Comparison of ENCODE assay signal across 11 mouse cellular contexts in genomic region chr4:81483159-81483558, GRCm38 (mm10). TPM values are rescaled to one million over a fixed set of nuclear protein-coding genes. Genes with fewer than 3 reads are reported as not detected.
DNase-seq lines count a peak whose midpoint lies in the region; ATAC-seq and TF ChIP-seq lines count a peak whose summit lies in the region.
"Had no signal": no experiment of that assay in that cellular context is flagged by ENCODE, and none has a peak within 500 bp of the region (broad histone marks: within the 10 kb centered on the region; RNA-seq: fewer than 3 reads in every experiment).

No protein-coding gene starts in this region.

- no peak for TF ChIP-seq CTCF in heart, adult 2 months (IDR thresholded peaks at IDR 0.05)

- 0 out of 2 replicates have a peak, but pooled peaks cover 4% of the 10 kb centered on the region for H3K4me1 ChIP-seq in embryonic facial prominence, embryonic 14.5 days (ENCODE audit: control insufficient read depth, insufficient read depth, low read length)
- no peaks in the 10 kb centered on the region for H3K4me1 ChIP-seq in heart, adult 2 months (ENCODE audit: control insufficient read depth, insufficient read depth, low read length)
- H3K4me1 ChIP-seq: liver, embryonic 15.5 days had no signal

- TF ChIP-seq POLR2A in heart, adult 2 months (IDR thresholded peaks at IDR 0.05; ENCODE audit: insufficient read depth, low read depth, low read length): no peak

- WGBS in embryonic facial prominence, embryonic 14.5 days: 12% methylated on average over 6 of the region's 6 CpGs
- WGBS in heart, adult 2 months: 28% methylated on average over 6 of the region's 6 CpGs

- H3K79me2 ChIP-seq in heart, adult 2 months (replicated peaks; ENCODE audit: control insufficient read depth, insufficient read depth, low read length): no peaks in the 10 kb centered on the region

- peak; percentile 41; the same call in 1 of the 2 replicates for ATAC-seq in embryonic facial prominence, embryonic 14.5 days (ENCODE audit: low read depth)

- H3K27ac ChIP-seq in embryonic facial prominence, embryonic 14.5 days (replicated peaks; ENCODE audit: low read depth, low read length): 0 out of 2 replicates have a peak overlapping the region, but pooled peaks have one; percentile 16
- no peak overlapping the region; the same call in 1 of the 2 replicates for H3K27ac ChIP-seq in heart, adult 2 months
- H3K27ac ChIP-seq: liver, embryonic 15.5 days had no signal

- no peak overlapping the region for H3K9ac ChIP-seq in embryonic facial prominence, embryonic 14.5 days (ENCODE audit: low read depth, low read length)
- no peak overlapping the region for H3K9ac ChIP-seq in heart, adult 2 months (ENCODE audit: low read depth, low read length)
- H3K9ac ChIP-seq: liver, embryonic 15.5 days had no signal

- no peaks in the 10 kb centered on the region for H3K9me3 ChIP-seq in embryonic facial prominence, embryonic 14.5 days (ENCODE audit: control insufficient read depth, low read length)
- H3K9me3 ChIP-seq: liver, embryonic 15.5 days had no signal

- H3K27me3 ChIP-seq in embryonic facial prominence, embryonic 14.5 days (replicated peaks; ENCODE audit: control insufficient read depth, insufficient read depth, low read length): no peaks in the 10 kb centered on the region
- H3K27me3 ChIP-seq in heart, adult 2 months (ENCODE audit: control insufficient read depth, insufficient read depth, low read length): no peaks in the 10 kb centered on the region
- H3K27me3 ChIP-seq: liver, embryonic 15.5 days had no signal

- no peak for TF ChIP-seq EP300 in heart, adult 2 months (IDR thresholded peaks at IDR 0.05; ENCODE audit: insufficient read depth, low read depth, low read length)

- H3K36me3 ChIP-seq in embryonic facial prominence, embryonic 14.5 days (ENCODE audit: control insufficient read depth, insufficient read depth, low read length): no peaks in the 10 kb centered on the region
- H3K36me3 ChIP-seq in heart, adult 2 months (ENCODE audit: control insufficient read depth, insufficient read depth, low read length): no peaks in the 10 kb centered on the region
- H3K36me3 ChIP-seq: liver, embryonic 15.5 days had no signal

- intact Hi-C loops in heart, adult 2 months (cut with DNase I): no loop called here
- intact Hi-C loops in left cerebral cortex, postnatal 10 days (cut with DNase I): no loop called here

- peak; percentile 27 to 37 for DNase-seq in kidney, postnatal 4 days
- DNase-seq in kidney, adult 9 months: no peak
- DNase-seq in embryonic facial prominence, embryonic 14.5 days (ENCODE audit: low spot score): peak; percentile 65
- peak; percentile 48 to 53 for DNase-seq in heart, adult 2 months
- peak; percentile 4 to 21 for DNase-seq in lung, postnatal 4 days
- no peak for DNase-seq in spleen, postnatal 10 days (ENCODE audit: low spot score in 2 of 2)
- DNase-seq in left cerebral cortex, postnatal 10 days (ENCODE audit: extremely low spot score in 1 of 2, low spot score in 2 of 2): no peak
- DNase-seq: cerebellum, postnatal 14 days; right cerebral cortex, postnatal 14 days had no signal

- peak overlapping the region; percentile 30 for H3K4me2 ChIP-seq in embryonic facial prominence, embryonic 14.5 days (ENCODE audit: low read depth, low read length)
- H3K4me2 ChIP-seq: liver, embryonic 15.5 days had no signal

- H3K4me3 ChIP-seq in embryonic facial prominence, embryonic 14.5 days (ENCODE audit: low read depth, low read length): no peak overlapping the region
- no peak overlapping the region for H3K4me3 ChIP-seq in heart, adult 2 months
- H3K4me3 ChIP-seq: liver, embryonic 15.5 days; myocyte had no signal

RNA-seq across cellular contexts. Expression of gene Mpdz, which starts 40.5 kb away (rescaled TPM):
- polyA plus RNA-seq in embryonic facial prominence, embryonic 14.5 days (2014; fragmentation: Nextera tagmentation; extraction: Ambion mirVana): 37.1 and 37.4 TPM in 2 replicates
- total RNA-seq in heart, adult 2 months (2021): 10 to 100 TPM; 57.7 to 59.6 TPM
- 19.3 and 29.8 TPM in 2 replicates for polyA plus RNA-seq in heart, adult 2 months (2012; rRNA removed)
- total RNA-seq in left cerebral cortex, postnatal 10 days (2021): 10 to 100 TPM; 35.7 to 38.6 TPM

Comparison
In these comparisons a context has a peak if more than half of its experiments do, and no peak if none do; other contexts are left out.
1. DNase-seq: peak in kidney, postnatal 4 days (2 of 2), embryonic facial prominence, embryonic 14.5 days (single experiment), heart, adult 2 months (2 of 2) and lung, postnatal 4 days (2 of 2); none in kidney, adult 9 months (single experiment), spleen, postnatal 10 days (0 of 2) and left cerebral cortex, postnatal 10 days (0 of 2).